Mouse (Mus musculus) bone marrow, adult 2 months (tissue): ENCODE results near the gene Met.

Experiments used
- CTCF ChIP-seq: fragments of 200-500 bp; IDR thresholded peaks from 2 replicates; pipeline ENCODE4 v1.5.1; 2011; ENCODE audit warnings: low read length, control low read depth; ENCODE audit not compliant: control insufficient read depth, insufficient read depth
- POLR2A ChIP-seq: fragments of 200-500 bp; IDR thresholded peaks from 2 replicates; pipeline ENCODE4 v1.6.1; 2011; ENCODE audit warnings: low read depth, mild to moderate bottlenecking, control low read depth, low read length, borderline replicate concordance; ENCODE audit not compliant: control insufficient read depth

- TF ChIP-seq CTCF (no peak), POLR2A (no peak)
Measured at GRCm38 (mm10) chr6:17498801-17499200, 35.2 kb downstream of the Met start.
